Mouse (Mus musculus) liver, embryonic 13.5 days (tissue): ENCODE data around the gene Fgd4. TPM values are rescaled to one million over a fixed set of nuclear protein-coding genes. Genes with fewer than 3 reads are reported as not detected.

Source experiments
- ATAC-seq: fragments of 200-750 bp; cut with Nextera tagmentation; 2 replicates; pipeline ENCODE4 v1.8.0; 2017; ENCODE audit warnings: low read depth, mild to moderate bottlenecking, moderate number of reproducible peaks, moderate library complexity
- DNase-seq: peaks from one replicate; pipeline ENCODE4 v3.0.0; 2022
- H3K27ac ChIP-seq: fragments of 300-500 bp; sonication (generic); 2 replicates; pipeline ENCODE4 v1.5.1; 2015; ENCODE audit warnings: moderate library complexity, mild to moderate bottlenecking, inconsistent platforms
- H3K27me3 ChIP-seq: fragments of 300-500 bp; sonication (generic); 2 replicates; pipeline ENCODE4 v1.6.1; 2015; ENCODE audit warnings: mild to moderate bottlenecking, inconsistent platforms
- H3K36me3 ChIP-seq: fragments of 300-500 bp; sonication (generic); 2 replicates; pipeline ENCODE4 v1.6.1; 2015; ENCODE audit warnings: mild to moderate bottlenecking, inconsistent platforms
- H3K4me1 ChIP-seq: fragments of 300-500 bp; sonication (generic); replicated peaks from 2 replicates; pipeline ENCODE4 v1.6.1; 2015; ENCODE audit warnings: inconsistent platforms
- H3K4me2 ChIP-seq: fragments of 300-500 bp; sonication (generic); 2 replicates; pipeline ENCODE4 v1.6.1; 2015; ENCODE audit warnings: inconsistent platforms, mild to moderate bottlenecking, moderate library complexity
- H3K4me3 ChIP-seq: fragments of 300-500 bp; sonication (generic); replicated peaks from 2 replicates; pipeline ENCODE4 v1.5.1; 2015; ENCODE audit warnings: mild to moderate bottlenecking, inconsistent platforms
- H3K9ac ChIP-seq: fragments of 300-500 bp; sonication (generic); 2 replicates; pipeline ENCODE4 v1.6.1; 2015; ENCODE audit warnings: mild to moderate bottlenecking, inconsistent platforms
- H3K9me3 ChIP-seq: fragments of 300-500 bp; sonication (generic); replicated peaks from 2 replicates; pipeline ENCODE4 v1.6.1; 2016; ENCODE audit warnings: inconsistent platforms
- WGBS: fragments of 180-500 bp; shearing (Covaris S2); methylation state at CpG from one replicate; pipeline ENCODE4 v1.1.7; 2015; ENCODE audit not compliant: insufficient replicate concordance; 5-methylcytosine and 5-hydroxymethylcytosine counted together
- polyA plus RNA-seq: library from polyadenylated mRNA; unstranded; fragments of >200 nt; fragmentation: Nextera tagmentation; extraction: Ambion mirVana; gene quantifications from 2 replicates; pipeline ENCODE4 v1.2.1, GENCODE M21; 2015

Fgd4 gene
- polyA plus RNA-seq, 1 experiment from 2014 or later, result 1.7 TPM

DNA sequence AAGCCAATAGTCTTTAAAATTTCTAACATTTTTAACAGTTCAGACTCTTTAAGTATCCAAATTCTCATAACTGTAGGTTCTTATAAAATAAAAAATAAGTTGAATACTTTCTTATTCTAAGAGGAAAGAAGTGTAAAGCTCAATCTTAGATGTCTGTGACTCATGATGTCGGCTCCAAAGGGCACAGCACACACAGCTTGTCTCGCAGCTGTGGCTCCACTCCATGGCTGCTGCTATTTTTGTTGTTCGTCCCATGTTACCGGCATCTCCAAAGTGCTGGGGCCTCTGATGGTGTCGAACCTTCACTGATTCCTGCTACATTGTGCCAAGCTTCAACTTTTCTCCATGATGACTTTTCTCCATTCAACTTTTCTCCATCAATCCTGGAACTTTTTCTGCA lies 34.1 kb downstream of the Fgd4 start:
- Histone ChIP-seq H3K27ac (no peak overlapping the region), H3K36me3 (no peaks in the 10 kb centered on the region), H3K9me3 (no peaks in the 10 kb centered on the region), H3K4me1 (no peaks in the 10 kb centered on the region), H3K9ac (no peak overlapping the region), H3K4me3 (no peak overlapping the region), H3K27me3 (no peaks in the 10 kb centered on the region), H3K4me2 (no peak overlapping the region)
- WGBS, result 34% methylated on average over 5 of the region's 5 CpGs
- ATAC-seq, result no peak
- DNase-seq, result no peak

GRCm38 (mm10) chr16:16565786-16566185 lies 34.6 kb downstream of the Fgd4 start:
- no peaks in the 10 kb centered on the region for H3K27me3 ChIP-seq
- ATAC-seq (no peak), DNase-seq (no peak)
- H3K9ac ChIP-seq, result no peak overlapping the region
- H3K4me3 ChIP-seq, result no peak overlapping the region
- no peaks in the 10 kb centered on the region for H3K9me3 ChIP-seq
- no peak overlapping the region for H3K4me2 ChIP-seq
- no peak overlapping the region for H3K27ac ChIP-seq
- no peaks in the 10 kb centered on the region for H3K4me1 ChIP-seq
- H3K36me3 ChIP-seq, result no peaks in the 10 kb centered on the region

DNA sequence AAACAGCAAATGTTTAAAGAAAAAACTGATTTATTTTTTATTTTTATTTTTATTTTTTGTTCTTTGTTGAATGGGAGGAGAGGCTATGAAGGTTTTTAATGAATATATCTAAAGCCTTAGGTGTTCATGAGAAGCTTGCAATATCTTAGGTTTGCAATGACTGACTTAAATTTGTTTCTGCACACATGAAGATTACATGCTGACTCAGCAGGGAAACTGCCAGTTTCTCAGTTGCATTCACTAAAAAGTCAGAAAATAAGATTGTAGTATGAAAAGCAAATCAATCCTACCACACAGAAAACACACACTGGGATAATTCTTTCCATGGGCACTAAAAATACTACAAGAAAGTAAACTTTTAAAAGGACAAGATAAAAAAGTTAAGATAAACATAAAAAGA lies 39.6 kb downstream of the Fgd4 start:
- Histone ChIP-seq H3K27me3 (no peaks in the 10 kb centered on the region), H3K9me3 (no peaks in the 10 kb centered on the region), H3K36me3 (no peaks in the 10 kb centered on the region), H3K27ac (no peak overlapping the region), H3K9ac (no peak overlapping the region), H3K4me3 (no peak overlapping the region), H3K4me2 (no peak overlapping the region), H3K4me1 (0 out of 2 replicates have a peak, but pooled peaks cover 3% of the 10 kb centered on the region)
- no peak for ATAC-seq
- DNase-seq, result no peak

GRCm38 (mm10) chr16:16559878-16560531 lies 40.3 kb downstream of the Fgd4 start:
- Histone ChIP-seq H3K36me3 (no peaks in the 10 kb centered on the region), H3K9ac (no peak overlapping the region), H3K4me3 (no peak overlapping the region), H3K27me3 (no peaks in the 10 kb centered on the region), H3K9me3 (no peaks in the 10 kb centered on the region), H3K4me2 (0 out of 2 replicates have a peak overlapping the region, but pooled peaks have one; percentile 23), H3K4me1 (0 out of 2 replicates have a peak, but pooled peaks cover 3% of the 10 kb centered on the region), H3K27ac (no peak overlapping the region)
- ATAC-seq, result peak; percentile 62
- 20% methylated on average over 9 of the region's 9 CpGs for WGBS
- DNase-seq, result no peak

DNA sequence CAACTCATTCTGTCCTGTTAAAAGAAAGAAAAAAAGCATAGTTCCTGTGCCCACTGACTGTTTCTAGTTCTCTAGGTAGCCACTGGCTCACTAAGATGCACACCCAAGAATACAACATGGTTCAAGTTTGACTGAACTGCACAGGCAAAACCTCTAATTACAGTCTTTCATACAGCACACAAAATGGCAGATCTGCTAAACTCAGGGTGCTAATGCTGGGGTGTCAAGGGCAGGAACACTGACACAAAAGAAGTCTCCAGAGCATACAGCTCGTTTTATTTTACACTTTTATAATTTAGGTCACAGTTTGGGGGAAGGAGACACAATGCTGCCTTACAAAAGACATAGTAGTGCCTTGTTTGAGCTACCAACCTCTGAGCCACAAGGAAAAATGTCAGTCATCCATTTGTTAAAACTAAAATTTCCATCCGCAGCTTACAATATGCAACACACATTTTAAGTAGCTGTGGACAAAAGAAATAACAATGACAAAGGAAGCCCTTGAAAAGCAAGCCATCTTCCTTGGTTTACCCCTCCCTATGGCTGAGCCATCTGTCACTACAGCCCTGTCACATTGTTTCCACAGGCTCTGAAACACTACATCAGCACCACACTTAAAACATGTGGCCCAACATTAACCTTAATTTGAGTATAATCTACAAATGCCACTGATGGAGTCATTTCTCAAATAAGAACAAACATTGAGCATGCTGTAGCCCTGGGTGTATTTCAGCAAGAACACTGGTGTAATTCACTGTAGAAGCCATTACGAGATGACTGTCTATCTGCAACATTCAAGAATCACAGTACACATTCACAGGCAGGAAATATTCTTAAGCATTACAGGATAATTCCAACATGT lies 41.1 kb downstream of the Fgd4 start:
- no peaks in the 10 kb centered on the region for H3K9me3 ChIP-seq
- H3K27me3 ChIP-seq, result no peaks in the 10 kb centered on the region
- no peak overlapping the region for H3K4me2 ChIP-seq
- H3K4me3 ChIP-seq, result no peak overlapping the region
- 0 out of 2 replicates have a peak, but pooled peaks cover 3% of the 10 kb centered on the region for H3K4me1 ChIP-seq
- ATAC-seq, result no peak
- H3K36me3 ChIP-seq, result no peaks in the 10 kb centered on the region
- no peak overlapping the region for H3K27ac ChIP-seq
- 55% methylated on average over 3 of the region's 3 CpGs for WGBS
- H3K9ac ChIP-seq, result no peak overlapping the region
- DNase-seq, result no peak

DNA sequence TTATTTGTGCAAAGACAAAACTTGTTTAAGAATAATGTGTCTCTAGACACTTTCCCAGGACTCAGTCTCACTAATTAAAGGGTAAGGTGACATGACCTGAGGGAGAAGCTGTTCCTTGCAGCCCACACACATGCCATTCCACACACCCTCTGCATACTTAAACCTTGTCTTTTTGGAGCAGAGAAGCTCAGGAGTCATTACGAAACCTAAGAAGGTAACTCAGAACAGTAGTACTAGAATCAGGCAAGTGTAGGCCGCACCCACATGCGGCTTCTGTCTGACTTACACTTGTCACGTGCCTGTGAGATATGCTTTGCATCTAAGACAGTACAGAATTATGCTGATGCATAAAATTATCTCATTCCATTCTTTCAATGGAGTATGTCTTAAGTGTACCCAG lies 42.6 kb downstream of the Fgd4 start:
- DNase-seq (no peak), ATAC-seq (no peak)
- Histone ChIP-seq H3K27ac (no peak overlapping the region), H3K9ac (no peak overlapping the region), H3K27me3 (no peaks in the 10 kb centered on the region), H3K4me1 (0 out of 2 replicates have a peak, but pooled peaks cover 3% of the 10 kb centered on the region), H3K4me2 (no peak overlapping the region), H3K9me3 (no peaks in the 10 kb centered on the region), H3K36me3 (no peaks in the 10 kb centered on the region), H3K4me3 (no peak overlapping the region)
- WGBS, result 74% methylated on average over 4 of the region's 4 CpGs

- no peak for DNase-seq
- no peak overlapping the region for H3K4me3 ChIP-seq
- H3K9ac ChIP-seq, result no peak overlapping the region
- no peak overlapping the region for H3K27ac ChIP-seq
- H3K9me3 ChIP-seq, result no peaks in the 10 kb centered on the region
- no peaks in the 10 kb centered on the region for H3K4me1 ChIP-seq
- no peaks in the 10 kb centered on the region for H3K36me3 ChIP-seq
- H3K4me2 ChIP-seq, result no peak overlapping the region
- ATAC-seq, result no peak
- WGBS, result 68% methylated on average over 2 of the region's 2 CpGs
- H3K27me3 ChIP-seq, result no peaks in the 10 kb centered on the region
Observed at GRCm38 (mm10) chr16:16554098-16554497, 46.3 kb downstream of the Fgd4 start.

- no peaks in the 10 kb centered on the region for H3K27me3 ChIP-seq
- no peaks in the 10 kb centered on the region for H3K4me1 ChIP-seq
- H3K9me3 ChIP-seq, result no peaks in the 10 kb centered on the region
- no peak overlapping the region for H3K27ac ChIP-seq
- DNase-seq, result no peak
- 36% methylated on average over 2 of the region's 2 CpGs for WGBS
- ATAC-seq, result no peak
- no peak overlapping the region for H3K4me3 ChIP-seq
- no peaks in the 10 kb centered on the region for H3K36me3 ChIP-seq
- H3K9ac ChIP-seq, result no peak overlapping the region
- no peak overlapping the region for H3K4me2 ChIP-seq
Observed at GRCm38 (mm10) chr16:16552197-16552596, 48.2 kb downstream of the Fgd4 start.

- peaks cover 4% of the 10 kb centered on the region for H3K4me1 ChIP-seq
- ATAC-seq, result no peak
Observed at GRCm38 (mm10) chr16:16549105-16549504, 51.2 kb downstream of the Fgd4 start.

DNA sequence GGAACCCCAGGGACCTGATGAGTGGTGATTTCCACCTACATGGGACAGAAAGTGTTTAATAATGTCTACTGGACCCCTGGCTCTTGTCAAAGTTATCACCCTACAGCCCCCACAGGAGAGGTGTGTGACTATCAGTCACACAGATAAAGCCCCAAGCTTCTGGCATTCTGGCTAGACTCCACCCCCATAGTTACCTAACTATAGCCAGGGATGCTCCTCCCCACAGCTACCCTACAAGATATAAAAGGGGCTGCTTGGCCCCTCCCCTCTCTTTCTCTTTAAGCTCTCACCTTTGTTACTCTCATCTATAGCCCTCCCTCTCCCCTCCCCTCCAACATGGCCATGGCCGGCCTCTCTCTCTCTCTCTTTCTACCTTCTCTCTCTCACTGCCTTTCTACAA lies 53.7 kb downstream of the Fgd4 start:
- peaks cover 4% of the 10 kb centered on the region for H3K4me1 ChIP-seq
- H3K27ac ChIP-seq, result no peak overlapping the region
- no peaks in the 10 kb centered on the region for H3K9me3 ChIP-seq
- 71% methylated on average over 1 of the region's 1 CpGs for WGBS
- peak; percentile 48 for ATAC-seq
- H3K4me2 ChIP-seq, result no peak overlapping the region
- no peak overlapping the region for H3K4me3 ChIP-seq
- DNase-seq, result no peak
- H3K9ac ChIP-seq, result no peak overlapping the region
- no peaks in the 10 kb centered on the region for H3K27me3 ChIP-seq
- no peaks in the 10 kb centered on the region for H3K36me3 ChIP-seq

More at GRCm38 (mm10) chr16:16549105-16549504, 51.2 kb downstream of the Fgd4 start:
- Histone ChIP-seq H3K4me2 (no peak overlapping the region), H3K4me3 (no peak overlapping the region), H3K27me3 (no peaks in the 10 kb centered on the region), H3K9me3 (no peaks in the 10 kb centered on the region), H3K9ac (no peak overlapping the region), H3K36me3 (no peaks in the 10 kb centered on the region), H3K27ac (no peak overlapping the region)
- DNase-seq, result no peak
- WGBS, result 52% methylated on average over 2 of the region's 2 CpGs

- 31% methylated on average over 3 of the region's 3 CpGs for WGBS
Observed at GRCm38 (mm10) chr16:16542956-16543441, 57.4 kb downstream of the Fgd4 start.

More at GRCm38 (mm10) chr16:16542956-16543441, 57.4 kb downstream of the Fgd4 start:
- ATAC-seq, result no peak
- Histone ChIP-seq H3K36me3 (no peaks in the 10 kb centered on the region), H3K4me1 (peaks cover 4% of the 10 kb centered on the region), H3K4me3 (no peak overlapping the region), H3K9me3 (no peaks in the 10 kb centered on the region), H3K9ac (no peak overlapping the region), H3K4me2 (no peak overlapping the region), H3K27ac (no peak overlapping the region), H3K27me3 (no peaks in the 10 kb centered on the region)
- DNase-seq, result no peak
